9 mouse cellular contexts compared by ENCODE assay signal in the genomic region with DNA sequence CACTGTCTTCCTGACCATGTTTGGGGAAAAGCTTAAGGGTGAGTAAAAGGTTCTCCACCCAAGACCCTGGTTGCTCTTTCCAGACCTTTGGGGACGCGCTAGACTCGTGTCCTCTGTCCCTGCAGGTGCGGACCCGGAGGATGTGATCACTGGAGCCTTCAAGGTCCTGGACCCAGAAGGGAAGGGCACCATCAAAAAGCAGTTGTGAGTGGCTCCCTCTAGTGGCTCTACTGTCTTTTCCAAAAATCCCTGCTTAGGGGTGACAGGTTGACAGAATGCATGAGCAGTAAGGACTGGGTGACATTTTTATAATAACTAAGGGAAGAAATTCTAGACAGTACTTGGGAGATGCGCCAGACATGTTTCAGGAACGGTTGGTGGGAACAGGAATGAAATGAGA. TPM values are rescaled to one million over a fixed set of nuclear protein-coding genes. Genes with fewer than 3 reads are reported as not detected.
DNase-seq lines count a peak whose midpoint lies in the region; ATAC-seq and TF ChIP-seq lines count a peak whose summit lies in the region.
"Had no signal": no experiment of that assay in that cellular context is flagged by ENCODE, and none has a peak within 500 bp of the region (broad histone marks: within the 10 kb centered on the region; RNA-seq: fewer than 3 reads in every experiment).

No protein-coding gene starts in this region.

- no peaks in the 10 kb centered on the region for H3K4me1 ChIP-seq in midbrain, postnatal 0 days (ENCODE audit: insufficient read depth, low read length)
- peaks cover 3% of the 10 kb centered on the region for H3K4me1 ChIP-seq in midbrain, embryonic 16.5 days (ENCODE audit: control insufficient read depth, insufficient read depth, low read length)
- no peaks in the 10 kb centered on the region; the same call in 1 of the 2 replicates for H3K4me1 ChIP-seq in embryonic facial prominence, embryonic 11.5 days (ENCODE audit: control insufficient read depth, insufficient read depth, low read length)
- H3K4me1 ChIP-seq in neural tube, embryonic 15.5 days: peaks cover 16% of the 10 kb centered on the region

- no peak overlapping the region for H3K4me3 ChIP-seq in midbrain, postnatal 0 days (ENCODE audit: low read depth, low read length)
- no peak overlapping the region for H3K4me3 ChIP-seq in midbrain, embryonic 16.5 days (ENCODE audit: low read depth, low read length)
- H3K4me3 ChIP-seq in embryonic facial prominence, embryonic 11.5 days (ENCODE audit: low read depth, low read length): no peak overlapping the region
- H3K4me3 ChIP-seq in neural tube, embryonic 15.5 days (replicated peaks): no peak overlapping the region
- H3K4me3 ChIP-seq: stomach, embryonic 15.5 days had no signal

- no peak overlapping the region for H3K27ac ChIP-seq in midbrain, postnatal 0 days (ENCODE audit: low read depth, low read length)
- H3K27ac ChIP-seq in midbrain, embryonic 16.5 days (ENCODE audit: low read length): no peak overlapping the region
- H3K27ac ChIP-seq in embryonic facial prominence, embryonic 11.5 days (replicated peaks; ENCODE audit: low read depth, low read length): no peak overlapping the region
- no peak overlapping the region for H3K27ac ChIP-seq in neural tube, embryonic 15.5 days (replicated peaks)
- H3K27ac ChIP-seq: stomach, embryonic 15.5 days had no signal

- ATAC-seq in cerebellum, adult (ENCODE audit: insufficient number of reproducible peaks, low FRiP score, low TSS enrichment): no peak
- ATAC-seq in midbrain, postnatal 0 days (ENCODE audit: low FRiP score): no peak
- no peak for ATAC-seq in midbrain, embryonic 16.5 days
- ATAC-seq in embryonic facial prominence, embryonic 11.5 days (replicated peaks; ENCODE audit: insufficient number of reproducible peaks, low FRiP score, low TSS enrichment, low read depth): no peak
- no peak for ATAC-seq in neural tube, embryonic 15.5 days (ENCODE audit: low FRiP score)

- H3K9me3 ChIP-seq in midbrain, postnatal 0 days (ENCODE audit: low read length): no peaks in the 10 kb centered on the region
- no peaks in the 10 kb centered on the region for H3K9me3 ChIP-seq in midbrain, embryonic 16.5 days (replicated peaks; ENCODE audit: control insufficient read depth, low read length, poor library complexity, severe bottlenecking)
- no peaks in the 10 kb centered on the region for H3K9me3 ChIP-seq in embryonic facial prominence, embryonic 11.5 days (replicated peaks; ENCODE audit: control insufficient read depth, low read length)
- H3K9me3 ChIP-seq in neural tube, embryonic 15.5 days (replicated peaks): no peaks in the 10 kb centered on the region
- H3K9me3 ChIP-seq: stomach, embryonic 15.5 days had no signal

- DNase-seq in cerebellum, adult 9-11 months: peak; percentile 64
- DNase-seq in midbrain, postnatal 0 days (ENCODE audit: low spot score): peak; percentile 19
- DNase-seq in embryonic facial prominence, embryonic 11.5 days (ENCODE audit: low spot score): peak; percentile 66
- peak; percentile 69 for DNase-seq in splenic B cell, adult 2 months (ENCODE audit: low read depth, low spot score)
- no peak for DNase-seq in urinary bladder, postnatal 36 days (ENCODE audit: low spot score in 2 of 2)

- H3K27me3 ChIP-seq in midbrain, postnatal 0 days (ENCODE audit: insufficient read depth, low read length): no peaks in the 10 kb centered on the region
- no peaks in the 10 kb centered on the region for H3K27me3 ChIP-seq in midbrain, embryonic 16.5 days (ENCODE audit: control insufficient read depth, insufficient read depth, low read depth, low read length)
- peaks cover 2% of the 10 kb centered on the region; the same call in 1 of the 2 replicates for H3K27me3 ChIP-seq in embryonic facial prominence, embryonic 11.5 days (ENCODE audit: control insufficient read depth, insufficient read depth, low read length)
- H3K27me3 ChIP-seq in splenic B cell, adult 2 months (ENCODE audit: control insufficient read depth, insufficient read depth, low read length, poor library complexity, severe bottlenecking): no peaks in the 10 kb centered on the region
- peaks cover 10% of the 10 kb centered on the region for H3K27me3 ChIP-seq in neural tube, embryonic 15.5 days (replicated peaks)
- H3K27me3 ChIP-seq: stomach, embryonic 15.5 days had no signal

- 38% methylated on average over 7 of the region's 7 CpGs for WGBS in midbrain, postnatal 0 days
- WGBS in midbrain, embryonic 16.5 days: 41% methylated on average over 7 of the region's 7 CpGs
- WGBS in embryonic facial prominence, embryonic 11.5 days: 30% methylated on average over 7 of the region's 7 CpGs
- WGBS in neural tube, embryonic 15.5 days: 46% methylated on average over 7 of the region's 7 CpGs

- H3K36me3 ChIP-seq in midbrain, postnatal 0 days (ENCODE audit: insufficient read depth, low read length): no peaks in the 10 kb centered on the region
- H3K36me3 ChIP-seq in midbrain, embryonic 16.5 days (ENCODE audit: control insufficient read depth, insufficient read depth, low read length): no peaks in the 10 kb centered on the region
- H3K36me3 ChIP-seq in embryonic facial prominence, embryonic 11.5 days (replicated peaks; ENCODE audit: control insufficient read depth, insufficient read depth, low read depth, low read length): no peaks in the 10 kb centered on the region
- no peaks in the 10 kb centered on the region; the same call in 1 of the 2 replicates for H3K36me3 ChIP-seq in splenic B cell, adult 2 months (ENCODE audit: control insufficient read depth, insufficient read depth, low read length, poor library complexity, severe bottlenecking)
- H3K36me3 ChIP-seq in neural tube, embryonic 15.5 days: no peaks in the 10 kb centered on the region
- H3K36me3 ChIP-seq: stomach, embryonic 15.5 days had no signal

- H3K9ac ChIP-seq in midbrain, postnatal 0 days (replicated peaks; ENCODE audit: low read length, poor library complexity, severe bottlenecking): no peak overlapping the region
- H3K9ac ChIP-seq in midbrain, embryonic 16.5 days (ENCODE audit: low read depth, low read length): no peak overlapping the region
- H3K9ac ChIP-seq in embryonic facial prominence, embryonic 11.5 days (replicated peaks; ENCODE audit: low read length): no peak overlapping the region
- H3K9ac ChIP-seq in neural tube, embryonic 15.5 days (replicated peaks): no peak overlapping the region
- H3K9ac ChIP-seq: stomach, embryonic 15.5 days had no signal

- TF ChIP-seq CTCF in midbrain, postnatal 0 days (IDR thresholded peaks at IDR 0.05): peak; percentile 68

- H3K4me2 ChIP-seq in midbrain, postnatal 0 days (ENCODE audit: low read depth, low read length, poor library complexity, severe bottlenecking): no peak overlapping the region
- no peak overlapping the region for H3K4me2 ChIP-seq in midbrain, embryonic 16.5 days (ENCODE audit: low read length)
- no peak overlapping the region for H3K4me2 ChIP-seq in embryonic facial prominence, embryonic 11.5 days (ENCODE audit: low read depth, low read length)
- no peak overlapping the region for H3K4me2 ChIP-seq in neural tube, embryonic 15.5 days
- H3K4me2 ChIP-seq: stomach, embryonic 15.5 days had no signal

RNA-seq across cellular contexts. Expression of a gene that starts 4.8 kb away (rescaled TPM):
- total RNA-seq in midbrain, postnatal 0 days (2014; rRNA removed): 0.90 and 1.4 TPM in 2 replicates
- 1.5 and 2.2 TPM in 2 replicates for polyA plus RNA-seq in midbrain, postnatal 0 days (2015; fragmentation: Nextera tagmentation; extraction: Ambion mirVana)
- 2.8 and 4.8 TPM in 2 replicates for polyA plus RNA-seq in midbrain, embryonic 16.5 days (2015; fragmentation: Nextera tagmentation; extraction: Ambion mirVana)
- 19.8 and 22.8 TPM in 2 replicates for polyA plus RNA-seq in embryonic facial prominence, embryonic 11.5 days (2014; fragmentation: Nextera tagmentation; extraction: Ambion mirVana)
- polyA plus RNA-seq in neural tube, embryonic 15.5 days (2015; fragmentation: Nextera tagmentation; extraction: Ambion mirVana): 42.1 and 72.2 TPM in 2 replicates

RNA-seq across cellular contexts. Expression of a gene that starts 5.2 kb away (rescaled TPM):
- 70.2 and 72.3 TPM in 2 replicates for total RNA-seq in midbrain, postnatal 0 days (2014; rRNA removed)
- 24.5 and 28.7 TPM in 2 replicates for polyA plus RNA-seq in midbrain, postnatal 0 days (2015; fragmentation: Nextera tagmentation; extraction: Ambion mirVana)
- polyA plus RNA-seq in midbrain, embryonic 16.5 days (2015; fragmentation: Nextera tagmentation; extraction: Ambion mirVana): 30.7 and 31.2 TPM in 2 replicates
- 15.8 and 19.2 TPM in 2 replicates for polyA plus RNA-seq in embryonic facial prominence, embryonic 11.5 days (2014; fragmentation: Nextera tagmentation; extraction: Ambion mirVana)
- polyA plus RNA-seq in neural tube, embryonic 15.5 days (2015; fragmentation: Nextera tagmentation; extraction: Ambion mirVana): 30.0 and 35.6 TPM in 2 replicates

RNA-seq across cellular contexts. Expression of a gene that starts 17.6 kb away (rescaled TPM):
- total RNA-seq in midbrain, postnatal 0 days (2014; rRNA removed): 85.7 and 103 TPM in 2 replicates
- 62.6 and 64.8 TPM in 2 replicates for polyA plus RNA-seq in midbrain, postnatal 0 days (2015; fragmentation: Nextera tagmentation; extraction: Ambion mirVana)
- polyA plus RNA-seq in midbrain, embryonic 16.5 days (2015; fragmentation: Nextera tagmentation; extraction: Ambion mirVana): 76.1 and 85.7 TPM in 2 replicates
- 71.8 and 74.0 TPM in 2 replicates for polyA plus RNA-seq in embryonic facial prominence, embryonic 11.5 days (2014; fragmentation: Nextera tagmentation; extraction: Ambion mirVana)
- 64.2 and 65.8 TPM in 2 replicates for polyA plus RNA-seq in neural tube, embryonic 15.5 days (2015; fragmentation: Nextera tagmentation; extraction: Ambion mirVana)

RNA-seq across cellular contexts. Expression of a gene that starts 19.4 kb away (rescaled TPM):
- total RNA-seq in midbrain, postnatal 0 days (2014; rRNA removed): 37.4 and 39.6 TPM in 2 replicates
- polyA plus RNA-seq in midbrain, postnatal 0 days (2015; fragmentation: Nextera tagmentation; extraction: Ambion mirVana): 32.3 TPM in 2 replicates
- 48.7 and 54.9 TPM in 2 replicates for polyA plus RNA-seq in midbrain, embryonic 16.5 days (2015; fragmentation: Nextera tagmentation; extraction: Ambion mirVana)
- 20.9 and 22.5 TPM in 2 replicates for polyA plus RNA-seq in embryonic facial prominence, embryonic 11.5 days (2014; fragmentation: Nextera tagmentation; extraction: Ambion mirVana)
- 47.5 and 48.8 TPM in 2 replicates for polyA plus RNA-seq in neural tube, embryonic 15.5 days (2015; fragmentation: Nextera tagmentation; extraction: Ambion mirVana)

RNA-seq across cellular contexts. Expression of a gene that starts 19.4 kb away (rescaled TPM):
- 0.22 and 3.7 TPM in 2 replicates for total RNA-seq in midbrain, postnatal 0 days (2014; rRNA removed)
- polyA plus RNA-seq in midbrain, postnatal 0 days (2015; fragmentation: Nextera tagmentation; extraction: Ambion mirVana): 4.2 and 5.3 TPM in 2 replicates
- 14.3 and 15.5 TPM in 2 replicates for polyA plus RNA-seq in midbrain, embryonic 16.5 days (2015; fragmentation: Nextera tagmentation; extraction: Ambion mirVana)
- 21.0 and 24.6 TPM in 2 replicates for polyA plus RNA-seq in embryonic facial prominence, embryonic 11.5 days (2014; fragmentation: Nextera tagmentation; extraction: Ambion mirVana)
- 15.8 and 40.6 TPM in 2 replicates for polyA plus RNA-seq in neural tube, embryonic 15.5 days (2015; fragmentation: Nextera tagmentation; extraction: Ambion mirVana)

Comparison
In these comparisons a context has a peak if more than half of its experiments do, and no peak if none do; other contexts are left out.
1. DNase-seq: peak in cerebellum, adult 9-11 months (single experiment), midbrain, postnatal 0 days (single experiment), embryonic facial prominence, embryonic 11.5 days (single experiment) and splenic B cell, adult 2 months (single experiment); none in urinary bladder, postnatal 36 days (0 of 2).